Mouse (Mus musculus) intestine, embryonic 14.5 days (tissue): ENCODE measurements around the gene Antxrl. TPM values are rescaled to one million over a fixed set of nuclear protein-coding genes. Genes with fewer than 3 reads are reported as not detected.

Source experiments
- ATAC-seq: fragments of 200-750 bp; cut with Nextera tagmentation; replicated peaks from 2 replicates; pipeline ENCODE4 v1.8.0; 2017; ENCODE audit warnings: low read depth, moderate number of reproducible peaks, moderate TSS enrichment, moderate library complexity; ENCODE audit not compliant: low FRiP score, low TSS enrichment
- DNase-seq: peaks from one replicate; pipeline ENCODE4 v3.0.0-alpha.2; 2018; ENCODE audit warnings: low spot score
- H3K27ac ChIP-seq: fragments of 300-500 bp; sonication (generic); 2 replicates; pipeline ENCODE4 v1.5.1; 2014; ENCODE audit warnings: low read depth, mild to moderate bottlenecking, control low read depth
- H3K27me3 ChIP-seq: fragments of 300-500 bp; sonication (generic); replicated peaks from 2 replicates; pipeline ENCODE4 v1.6.1; 2014; ENCODE audit warnings: low read length, control low read depth; ENCODE audit not compliant: control insufficient read depth, insufficient read depth
- H3K36me3 ChIP-seq: fragments of 300-500 bp; sonication (generic); 2 replicates; pipeline ENCODE4 v1.6.1; 2014; ENCODE audit warnings: low read length, control low read depth; ENCODE audit not compliant: control insufficient read depth, insufficient read depth
- H3K4me1 ChIP-seq: fragments of 300-500 bp; sonication (generic); replicated peaks from 2 replicates; pipeline ENCODE4 v1.6.1; 2014; ENCODE audit warnings: low read length, control low read depth, mixed read lengths; ENCODE audit not compliant: control insufficient read depth, insufficient read depth
- H3K4me2 ChIP-seq: fragments of 300-500 bp; sonication (generic); 2 replicates; pipeline ENCODE4 v1.6.1; 2014; ENCODE audit warnings: low read length
- H3K4me3 ChIP-seq: fragments of 300-500 bp; sonication (generic); 2 replicates; pipeline ENCODE4 v1.5.1; 2014; ENCODE audit warnings: low read depth, low read length, control low read depth, mixed read lengths
- H3K9ac ChIP-seq: fragments of 300-500 bp; sonication (generic); 2 replicates; pipeline ENCODE4 v1.6.1; 2014; ENCODE audit warnings: mild to moderate bottlenecking, low read length
- H3K9me3 ChIP-seq: fragments of 300-500 bp; sonication (generic); 2 replicates; pipeline ENCODE4 v1.6.1; 2016; ENCODE audit warnings: low read length, control low read depth; ENCODE audit not compliant: control insufficient read depth
- WGBS: fragments of 180-500 bp; shearing (Covaris S2); extraction: QIAGEN DNeasy Blood & Tissue Kit; methylation state at CpG from one replicate; pipeline ENCODE4 v1.1.7; 2014; 5-methylcytosine and 5-hydroxymethylcytosine counted together
- polyA plus RNA-seq: library from polyadenylated mRNA; unstranded; fragments of >200 nt; fragmentation: Nextera tagmentation; extraction: Ambion mirVana; gene quantifications from 2 replicates; pipeline ENCODE4 v1.2.1, GENCODE M21; 2014

The Antxrl gene
- not detected in 2 replicates for polyA plus RNA-seq

- 85% methylated on average over 6 of the region's 6 CpGs for WGBS
- Histone ChIP-seq H3K9me3 (no peaks in the 10 kb centered on the region), H3K4me1 (no peaks in the 10 kb centered on the region), H3K27me3 (no peaks in the 10 kb centered on the region), H3K36me3 (no peaks in the 10 kb centered on the region), H3K4me3 (no peak within 1 kb of the TSS), H3K9ac (no peak within 1 kb of the TSS), H3K4me2 (no peak within 1 kb of the TSS), H3K27ac (no peak within 1 kb of the TSS)
- ATAC-seq: no peak
- DNase-seq: no peak
These were observed at the start of gene Antxrl for GRCm38 (mm10) chr14:34052516-34052915. TSS of gene Antxrl (plus strand) at chr14:34052707.

- Histone ChIP-seq H3K4me3 (no peak within 1 kb of the TSS), H3K4me2 (no peak within 1 kb of the TSS), H3K27me3 (no peaks in the 10 kb centered on the region), H3K9ac (no peak within 1 kb of the TSS), H3K9me3 (no peaks in the 10 kb centered on the region), H3K27ac (no peak within 1 kb of the TSS), H3K4me1 (no peaks in the 10 kb centered on the region), H3K36me3 (no peaks in the 10 kb centered on the region)
- peak; percentile 7 for DNase-seq
- WGBS: 90% methylated on average over 3 of the region's 3 CpGs
- no peak for ATAC-seq
These were observed 37.4 kb upstream of the Antxrl start, which contains the start of gene Gm30083 for GRCm38 (mm10) chr14:34015063-34015462. TSS of gene Gm30083 (minus strand) at chr14:34015182.

- Histone ChIP-seq H3K4me3 (no peak within 1 kb of the TSS), H3K4me2 (no peak within 1 kb of the TSS), H3K27me3 (no peaks in the 10 kb centered on the region), H3K36me3 (no peaks in the 10 kb centered on the region), H3K4me1 (no peaks in the 10 kb centered on the region), H3K9ac (no peak within 1 kb of the TSS), H3K9me3 (no peaks in the 10 kb centered on the region), H3K27ac (no peak within 1 kb of the TSS)
- ATAC-seq (no peak), DNase-seq (no peak)
- WGBS: 88% methylated on average over 4 of the region's 4 CpGs
These were observed 36.1 kb upstream of the Antxrl start, which contains the start of gene Gm5460 for GRCm38 (mm10) chr14:34016381-34016780. TSS of gene Gm5460 (plus strand) at chr14:34016758.

- H3K27me3 ChIP-seq: no peaks in the 10 kb centered on the region
- no peak overlapping the region for H3K4me3 ChIP-seq
- ATAC-seq: no peak
- H3K4me1 ChIP-seq: no peaks in the 10 kb centered on the region
- H3K9me3 ChIP-seq: no peaks in the 10 kb centered on the region
- H3K9ac ChIP-seq: no peak overlapping the region
- H3K4me2 ChIP-seq: no peak overlapping the region
- DNase-seq: no peak
- no peaks in the 10 kb centered on the region for H3K36me3 ChIP-seq
- WGBS: 84% methylated on average over 2 of the region's 2 CpGs
- H3K27ac ChIP-seq: no peak overlapping the region
These were observed 35.6 kb upstream of the Antxrl start for GRCm38 (mm10) chr14:34016938-34017337.

- WGBS: 51% methylated on average over 2 of the region's 2 CpGs
- no peaks in the 10 kb centered on the region for H3K27me3 ChIP-seq
- no peaks in the 10 kb centered on the region for H3K36me3 ChIP-seq
- H3K4me2 ChIP-seq: no peak overlapping the region
- H3K4me1 ChIP-seq: no peaks in the 10 kb centered on the region
- H3K4me3 ChIP-seq: no peak overlapping the region
- DNase-seq (no peak), ATAC-seq (no peak)
- no peak overlapping the region for H3K9ac ChIP-seq
- H3K9me3 ChIP-seq: peaks cover 6% of the 10 kb centered on the region; the same call in 1 of the 2 replicates
- H3K27ac ChIP-seq: no peak overlapping the region
These were observed 25.8 kb upstream of the Antxrl start for GRCm38 (mm10) chr14:34026710-34027109.

- Histone ChIP-seq H3K4me2 (no peak overlapping the region), H3K27ac (no peak overlapping the region), H3K9me3 (no peaks in the 10 kb centered on the region), H3K9ac (no peak overlapping the region), H3K4me1 (no peaks in the 10 kb centered on the region), H3K36me3 (no peaks in the 10 kb centered on the region), H3K4me3 (no peak overlapping the region), H3K27me3 (no peaks in the 10 kb centered on the region)
- DNase-seq (no peak), ATAC-seq (no peak)
- WGBS: 84% methylated on average over 8 of the region's 8 CpGs
These were observed 18.5 kb upstream of the Antxrl start for GRCm38 (mm10) chr14:34033841-34034610.

- no peaks in the 10 kb centered on the region for H3K36me3 ChIP-seq
- no peak overlapping the region for H3K4me3 ChIP-seq
- 83% methylated on average over 4 of the region's 4 CpGs for WGBS
- DNase-seq (no peak), ATAC-seq (no peak)
- H3K27ac ChIP-seq: no peak overlapping the region
- no peaks in the 10 kb centered on the region for H3K4me1 ChIP-seq
- H3K27me3 ChIP-seq: no peaks in the 10 kb centered on the region
- no peak overlapping the region for H3K9ac ChIP-seq
- no peaks in the 10 kb centered on the region for H3K9me3 ChIP-seq
- no peak overlapping the region for H3K4me2 ChIP-seq
These were observed 11.3 kb upstream of the Antxrl start for GRCm38 (mm10) chr14:34041241-34041640.

GRCm38 (mm10) chr14:34043341-34043740 lies 9.2 kb upstream of the Antxrl start:
- H3K27ac ChIP-seq: no peak overlapping the region
- H3K4me1 ChIP-seq: no peaks in the 10 kb centered on the region
- no peak overlapping the region for H3K4me3 ChIP-seq
- no peak overlapping the region for H3K9ac ChIP-seq
- no peak for DNase-seq
- H3K27me3 ChIP-seq: no peaks in the 10 kb centered on the region
- H3K4me2 ChIP-seq: no peak overlapping the region
- no peaks in the 10 kb centered on the region for H3K9me3 ChIP-seq
- no peaks in the 10 kb centered on the region for H3K36me3 ChIP-seq
- no peak for ATAC-seq
- WGBS: 62% methylated on average over 3 of the region's 3 CpGs
